Mouse (Mus musculus): ENCODE data around the gene Il22ra2.

DNA sequence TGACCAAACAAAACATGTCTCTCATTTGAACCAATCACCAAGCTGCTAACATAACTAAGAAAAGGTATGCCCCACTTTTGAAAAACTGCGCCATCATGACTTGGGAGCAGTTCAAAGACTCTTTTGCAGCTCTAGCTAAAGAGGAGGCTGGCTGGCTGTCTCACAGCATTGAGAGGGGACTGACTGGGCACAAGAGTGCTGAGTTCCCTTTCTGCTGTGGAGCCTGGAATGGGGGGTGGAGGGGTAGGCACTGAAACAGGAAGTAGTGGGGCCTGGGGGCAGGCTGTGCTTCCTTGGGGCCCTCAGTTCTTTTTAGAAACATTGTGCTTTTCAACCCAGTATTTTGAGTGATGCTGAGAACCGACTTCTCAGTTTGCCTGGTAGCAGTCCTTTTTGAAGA, 37.7 kb upstream of the Il22ra2 start:
- no peak for TF ChIP-seq GATA1 (IDR thresholded peaks at IDR 0.05; ENCODE audit: low read length)
- no peak for TF ChIP-seq TAL1 (IDR thresholded peaks at IDR 0.05; ENCODE audit: low read length)

Data from erythroblast, embryonic 14.5 days (primary cell).